Mouse (Mus musculus) heart, postnatal 0 days (tissue): Measurements from ENCODE around the gene Egfl8. TPM values are rescaled to one million over a fixed set of nuclear protein-coding genes. Genes with fewer than 3 reads are reported as not detected.

Source experiments
- ATAC-seq: fragments of 200-750 bp; cut with Nextera tagmentation; 2 replicates; pipeline ENCODE4 v1.8.0; 2017; ENCODE audit warnings: low read depth, moderate number of reproducible peaks, moderate library complexity; ENCODE audit not compliant: insufficient read depth
- DNase-seq: peaks from one replicate; pipeline ENCODE4 v3.0.0-alpha.2; 2016; ENCODE audit warnings: low spot score
- H3K27ac ChIP-seq: fragments of 300-500 bp; sonication (generic); 2 replicates; pipeline ENCODE4 v1.5.1; 2014; ENCODE audit warnings: low read depth, mild to moderate bottlenecking
- H3K27me3 ChIP-seq: fragments of 300-500 bp; sonication (generic); 2 replicates; pipeline ENCODE4 v1.6.1; 2014; ENCODE audit warnings: low read length, mixed read lengths; ENCODE audit not compliant: control insufficient read depth, insufficient read depth
- H3K36me3 ChIP-seq: fragments of 300-500 bp; sonication (generic); replicated peaks from 2 replicates; pipeline ENCODE4 v1.6.1; 2014; ENCODE audit warnings: low read length, mixed read lengths; ENCODE audit not compliant: control insufficient read depth, insufficient read depth
- H3K4me1 ChIP-seq: fragments of 300-500 bp; sonication (generic); 2 replicates; pipeline ENCODE4 v1.6.1; 2014; ENCODE audit warnings: antibody characterized with exemption; ENCODE audit not compliant: control insufficient read depth, insufficient read depth
- H3K4me2 ChIP-seq: fragments of 300-500 bp; sonication (generic); 2 replicates; pipeline ENCODE4 v1.6.1; 2014; ENCODE audit warnings: low read depth, mild to moderate bottlenecking, low read length, moderate library complexity
- H3K4me3 ChIP-seq: fragments of 300-500 bp; sonication (generic); 2 replicates; pipeline ENCODE4 v1.5.1; 2014; ENCODE audit warnings: low read depth, low read length
- H3K9ac ChIP-seq: fragments of 300-500 bp; sonication (generic); replicated peaks from 2 replicates; pipeline ENCODE4 v1.6.1; 2014; ENCODE audit warnings: low read depth, low read length, mixed read lengths
- H3K9me3 ChIP-seq: fragments of 300-500 bp; sonication (generic); replicated peaks from 2 replicates; pipeline ENCODE4 v1.6.1; 2016; ENCODE audit warnings: low read length; ENCODE audit not compliant: control insufficient read depth
- CTCF ChIP-seq: IDR thresholded peaks from 2 replicates; pipeline ENCODE4 v1.5.1; 2016; ENCODE audit warnings: antibody characterized with exemption, control low read depth, low read depth
- EP300 ChIP-seq: IDR thresholded peaks from 2 replicates; pipeline ENCODE4 v1.6.1; 2016; ENCODE audit warnings: antibody characterized with exemption, low read depth
- WGBS: fragments of 180-500 bp; shearing (Covaris S2); extraction: QIAGEN DNeasy Blood & Tissue Kit; methylation state at CpG from one replicate; pipeline ENCODE4 v1.1.7; 2014; 5-methylcytosine and 5-hydroxymethylcytosine counted together
- polyA plus RNA-seq: library from polyadenylated mRNA; unstranded; fragments of >200 nt; fragmentation: Nextera tagmentation; extraction: Ambion mirVana; gene quantifications from 2 replicates; pipeline ENCODE4 v1.2.1, GENCODE M21; 2015
- total RNA-seq: library from RNA; depleted of rRNA; stranded (reverse); fragments of >200 nt; gene quantifications from 2 replicates; pipeline ENCODE4 v1.2.3, GENCODE M21; 2014; ENCODE audit warnings: low replicate concordance

Gene Egfl8
- total and polyA plus RNA-seq, 2 experiments from 2014 or later = 0.15 to 0.97 TPM

GRCm38 (mm10) chr17:34626773-34627092 lies 11.0 kb upstream of the Egfl8 start:
- peak overlapping the region; percentile 96 for H3K27ac ChIP-seq
- H3K9ac ChIP-seq = peak overlapping the region; percentile 59
- H3K27me3 ChIP-seq = peaks cover 28% of the 10 kb centered on the region
- peak; percentile 63 for TF ChIP-seq CTCF
- no peak for TF ChIP-seq EP300
- under 1% methylated on average over 18 of the region's 18 CpGs for WGBS
- peaks cover 34% of the 10 kb centered on the region for H3K36me3 ChIP-seq
- ATAC-seq (no peak), DNase-seq (peak; percentile 57)
- H3K4me1 ChIP-seq = peaks cover 16% of the 10 kb centered on the region
- peak overlapping the region; percentile 85 for H3K4me2 ChIP-seq
- H3K9me3 ChIP-seq = no peaks in the 10 kb centered on the region
- peak overlapping the region; percentile 69 for H3K4me3 ChIP-seq

- H3K4me2 ChIP-seq = peak overlapping the region; percentile 85
- peaks cover 16% of the 10 kb centered on the region for H3K4me1 ChIP-seq
- no peaks in the 10 kb centered on the region for H3K9me3 ChIP-seq
- H3K36me3 ChIP-seq = peaks cover 38% of the 10 kb centered on the region
- ATAC-seq (no peak), DNase-seq (no peak)
- peak overlapping the region; percentile 69 for H3K4me3 ChIP-seq
- peak overlapping the region; percentile 96 for H3K27ac ChIP-seq
- WGBS = 48% methylated on average over 16 of the region's 16 CpGs
- TF ChIP-seq CTCF (no peak), EP300 (no peak)
- peaks cover 23% of the 10 kb centered on the region for H3K27me3 ChIP-seq
- peak overlapping the region; percentile 59 for H3K9ac ChIP-seq
Measured at GRCm38 (mm10) chr17:34626062-34626772, 10.4 kb upstream of the Egfl8 start.

GRCm38 (mm10) chr17:34624981-34625380 lies 9.2 kb upstream of the Egfl8 start:
- DNase-seq = no peak
- Histone ChIP-seq H3K9ac (no peak overlapping the region), H3K36me3 (peaks cover 47% of the 10 kb centered on the region), H3K27ac (no peak overlapping the region), H3K4me3 (no peak overlapping the region), H3K27me3 (peaks cover 11% of the 10 kb centered on the region), H3K4me1 (peaks cover 16% of the 10 kb centered on the region), H3K4me2 (no peak overlapping the region), H3K9me3 (no peaks in the 10 kb centered on the region)
- WGBS = 96% methylated on average over 3 of the region's 3 CpGs
- TF ChIP-seq CTCF = no peak
- no peak for ATAC-seq

- H3K36me3 ChIP-seq = peaks cover 51% of the 10 kb centered on the region
- H3K4me1 ChIP-seq = peaks cover 6% of the 10 kb centered on the region; the same call in 1 of the 2 replicates
- DNase-seq = no peak
- no peak overlapping the region for H3K9ac ChIP-seq
- TF ChIP-seq CTCF (peak; percentile 3; the same call in 1 of the 2 replicates), EP300 (no peak)
- H3K27ac ChIP-seq = no peak overlapping the region
- 82% methylated on average over 9 of the region's 9 CpGs for WGBS
- H3K4me2 ChIP-seq = no peak overlapping the region
- H3K9me3 ChIP-seq = no peaks in the 10 kb centered on the region
- H3K27me3 ChIP-seq = no peaks in the 10 kb centered on the region
- ATAC-seq = no peak
- no peak overlapping the region for H3K4me3 ChIP-seq
Measured at GRCm38 (mm10) chr17:34623161-34623560, 7.4 kb upstream of the Egfl8 start.

- no peaks in the 10 kb centered on the region for H3K4me1 ChIP-seq
- H3K9ac ChIP-seq = no peak overlapping the region
- H3K4me2 ChIP-seq = no peak overlapping the region
- WGBS = 91% methylated on average over 8 of the region's 8 CpGs
- H3K27ac ChIP-seq = no peak overlapping the region
- no peak for TF ChIP-seq EP300
- TF ChIP-seq CTCF = no peak
- no peak for ATAC-seq
- no peaks in the 10 kb centered on the region for H3K27me3 ChIP-seq
- H3K36me3 ChIP-seq = peaks cover 55% of the 10 kb centered on the region
- DNase-seq = no peak
- no peaks in the 10 kb centered on the region for H3K9me3 ChIP-seq
- no peak overlapping the region for H3K4me3 ChIP-seq
Measured at GRCm38 (mm10) chr17:34621006-34621405, 5.2 kb upstream of the Egfl8 start.

GRCm38 (mm10) chr17:34618999-34619398 lies 3.2 kb upstream of the Egfl8 start:
- H3K27ac ChIP-seq = no peak overlapping the region
- no peaks in the 10 kb centered on the region for H3K27me3 ChIP-seq
- H3K9me3 ChIP-seq = no peaks in the 10 kb centered on the region
- H3K9ac ChIP-seq = no peak overlapping the region
- no peak overlapping the region for H3K4me2 ChIP-seq
- 0 out of 2 replicates have a peak, but pooled peaks have one; percentile 24 for ATAC-seq
- WGBS = 20% methylated on average over 6 of the region's 6 CpGs
- DNase-seq = no peak
- peaks cover 58% of the 10 kb centered on the region for H3K36me3 ChIP-seq
- no peak for TF ChIP-seq EP300
- peak; percentile 81 for TF ChIP-seq CTCF
- no peaks in the 10 kb centered on the region for H3K4me1 ChIP-seq
- H3K4me3 ChIP-seq = no peak overlapping the region
